Comparison of ENCODE assay signal across 16 mouse cellular contexts in genomic region chr4:98099433-98099832, GRCm38 (mm10).
DNase-seq lines count a peak whose midpoint lies in the region; ATAC-seq lines count a peak whose summit lies in the region.
"Had no signal": no experiment of that assay in that cellular context is flagged by ENCODE, and none has a peak within 500 bp of the region (broad histone marks: within the 10 kb centered on the region; RNA-seq: fewer than 3 reads in every experiment).

No protein-coding gene starts in this region.

- no peak for ATAC-seq in heart, embryonic 12.5 days (ENCODE audit: insufficient number of reproducible peaks, low FRiP score)
- 0 out of 2 replicates have a peak, but pooled peaks have one; percentile 27 for ATAC-seq in hindbrain, embryonic 15.5 days (ENCODE audit: low FRiP score, low read depth)
- peak; percentile 54; the same call in 1 of the 2 replicates for ATAC-seq in neural tube, embryonic 12.5 days (ENCODE audit: low FRiP score, low read depth)
- ATAC-seq: inflammation-experienced regulatory T-cells, adult 6 months had no signal

- H3K4me3 ChIP-seq in heart, embryonic 12.5 days: no peak overlapping the region
- H3K4me3 ChIP-seq in forebrain, embryonic 10.5 days: no peak overlapping the region
- no peak overlapping the region for H3K4me3 ChIP-seq in hindbrain, embryonic 15.5 days
- H3K4me3 ChIP-seq in neural tube, embryonic 12.5 days: no peak overlapping the region
- H3K4me3 ChIP-seq: erythroblast, embryonic 14.5 days; heart, embryonic 13.5 days; liver, embryonic 12.5 days had no signal

- no peak overlapping the region for H3K4me2 ChIP-seq in heart, embryonic 12.5 days
- H3K4me2 ChIP-seq in hindbrain, embryonic 15.5 days: no peak overlapping the region
- H3K4me2 ChIP-seq in neural tube, embryonic 12.5 days (replicated peaks): no peak overlapping the region
- H3K4me2 ChIP-seq: heart, embryonic 13.5 days; liver, embryonic 12.5 days had no signal

- peaks cover 7% of the 10 kb centered on the region; the same call in 1 of the 2 replicates for H3K36me3 ChIP-seq in heart, embryonic 12.5 days
- no peaks in the 10 kb centered on the region; the same call in 1 of the 2 replicates for H3K36me3 ChIP-seq in forebrain, embryonic 10.5 days (replicated peaks)
- no peaks in the 10 kb centered on the region for H3K36me3 ChIP-seq in hindbrain, embryonic 15.5 days
- no peaks in the 10 kb centered on the region for H3K36me3 ChIP-seq in neural tube, embryonic 12.5 days
- H3K36me3 ChIP-seq: liver, embryonic 12.5 days had no signal

- WGBS in heart, embryonic 12.5 days: 70% methylated on average over 5 of the region's 5 CpGs
- 83% methylated on average over 5 of the region's 5 CpGs for WGBS in forebrain, embryonic 10.5 days
- 32% methylated on average over 5 of the region's 5 CpGs for WGBS in hindbrain, embryonic 15.5 days
- WGBS in neural tube, embryonic 12.5 days: 27% methylated on average over 5 of the region's 5 CpGs

- peak; percentile 75 for DNase-seq in heart, adult 11 months
- DNase-seq in forebrain, embryonic 10.5 days (ENCODE audit: extremely low spot score, low spot score): no peak
- DNase-seq in spleen, postnatal 36 days (ENCODE audit: low spot score in 2 of 2): no peak
- DNase-seq in right cerebral cortex, adult 2 months (ENCODE audit: low spot score in 2 of 2): no peak
- no peak for DNase-seq in T-cell, adult 2 months (ENCODE audit: low spot score)
- DNase-seq: adrenal gland, postnatal 10 days; gastrocnemius, postnatal 10 days; kidney, postnatal 14 days; lung, postnatal 14 days had no signal

- no peaks in the 10 kb centered on the region for H3K9me3 ChIP-seq in heart, embryonic 12.5 days (replicated peaks)
- H3K9me3 ChIP-seq in forebrain, embryonic 10.5 days: no peaks in the 10 kb centered on the region
- H3K9me3 ChIP-seq in hindbrain, embryonic 15.5 days: no peaks in the 10 kb centered on the region
- no peaks in the 10 kb centered on the region for H3K9me3 ChIP-seq in neural tube, embryonic 12.5 days
- H3K9me3 ChIP-seq: heart, embryonic 13.5 days; liver, embryonic 12.5 days had no signal

- H3K27ac ChIP-seq in heart, embryonic 12.5 days (ENCODE audit: poor library complexity, severe bottlenecking): no peak overlapping the region
- H3K27ac ChIP-seq in forebrain, embryonic 10.5 days: peak overlapping the region; percentile 42; the same call in 1 of the 2 replicates
- 0 out of 2 replicates have a peak overlapping the region, but pooled peaks have one; percentile 30 for H3K27ac ChIP-seq in hindbrain, embryonic 15.5 days (replicated peaks)
- H3K27ac ChIP-seq in neural tube, embryonic 12.5 days: no peak overlapping the region
- H3K27ac ChIP-seq: liver, embryonic 12.5 days had no signal

- H3K27me3 ChIP-seq in heart, embryonic 12.5 days (replicated peaks): no peaks in the 10 kb centered on the region
- H3K27me3 ChIP-seq in forebrain, embryonic 10.5 days (ENCODE audit: poor library complexity, severe bottlenecking): peaks cover 70% of the 10 kb centered on the region
- no peaks in the 10 kb centered on the region for H3K27me3 ChIP-seq in hindbrain, embryonic 15.5 days
- H3K27me3 ChIP-seq in neural tube, embryonic 12.5 days (replicated peaks): no peaks in the 10 kb centered on the region
- H3K27me3 ChIP-seq: heart, embryonic 13.5 days; liver, embryonic 12.5 days had no signal

- H3K4me1 ChIP-seq in heart, embryonic 12.5 days (replicated peaks): peaks cover 39% of the 10 kb centered on the region
- peaks cover 55% of the 10 kb centered on the region for H3K4me1 ChIP-seq in forebrain, embryonic 10.5 days
- H3K4me1 ChIP-seq in hindbrain, embryonic 15.5 days (replicated peaks): peaks cover 47% of the 10 kb centered on the region
- H3K4me1 ChIP-seq in neural tube, embryonic 12.5 days: peaks cover 51% of the 10 kb centered on the region

- H3K9ac ChIP-seq in heart, embryonic 12.5 days: no peak overlapping the region
- H3K9ac ChIP-seq in hindbrain, embryonic 15.5 days: no peak overlapping the region
- no peak overlapping the region for H3K9ac ChIP-seq in neural tube, embryonic 12.5 days
- H3K9ac ChIP-seq: heart, embryonic 13.5 days; liver, embryonic 12.5 days had no signal

Comparison
In these comparisons a context has a peak if more than half of its experiments do, and no peak if none do; other contexts are left out.
1. H3K27ac ChIP-seq: peak in forebrain, embryonic 10.5 days (single experiment) and hindbrain, embryonic 15.5 days (single experiment); none in heart, embryonic 12.5 days (single experiment) and neural tube, embryonic 12.5 days (single experiment).